Mouse (Mus musculus): ENCODE data around the gene Grin1.

- TF ChIP-seq CTCF (IDR thresholded peaks at IDR 0.05; ENCODE audit: insufficient read depth, low read length) (peak; percentile 37), POLR2A (IDR thresholded peaks at IDR 0.05; ENCODE audit: borderline replicate concordance, extremely low read depth, low read depth, low read length) (no peak)
Measured at GRCm38 (mm10) chr2:25328440-25328839, 9.5 kb upstream of the Grin1 start.

Measured in lung, adult 2 months (tissue).